Mouse (Mus musculus): ENCODE measurements around the gene Rac1.

DNA sequence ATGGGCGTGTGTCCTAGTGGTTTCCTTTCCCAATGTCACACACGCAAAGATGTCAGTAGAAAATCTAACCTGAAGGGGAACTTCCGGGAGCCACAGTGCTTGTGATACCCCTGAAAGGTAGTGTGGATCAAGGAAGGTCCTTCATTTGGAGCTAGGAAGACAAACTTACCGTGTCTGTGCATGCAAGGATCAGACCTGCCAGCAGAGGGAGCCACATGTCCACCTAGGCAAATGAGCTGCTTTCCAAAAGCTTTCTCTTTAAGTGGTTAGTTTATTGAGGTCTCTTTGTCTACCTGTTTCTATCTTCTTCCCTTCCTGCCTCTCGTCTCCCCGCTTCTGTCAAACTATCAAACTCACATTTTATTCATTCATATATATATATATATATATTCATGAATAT is 40.0 kb upstream of the Rac1 start:
- peak; percentile 94; the same call in 1 of the 2 replicates for TF ChIP-seq CTCF (IDR thresholded peaks at IDR 0.05; ENCODE audit: extremely low read depth, insufficient read depth, insufficient read length, insufficient replicate concordance)
- no peak for TF ChIP-seq POLR2A (IDR thresholded peaks at IDR 0.05; ENCODE audit: low read depth, low read length)

Data from spleen, adult 2 months (tissue).